Mouse (Mus musculus): ENCODE measurements around the gene H2al1m. TPM values are rescaled to one million over a fixed set of nuclear protein-coding genes. Genes with fewer than 3 reads are reported as not detected.
"Not testable (repeated sequence)": the region's sequence is repeated elsewhere in the genome, so short reads cannot be mapped to it uniquely, and the experiment has no call there.

Gene H2al1m
- 0.31 TPM in 1 of 2 replicates, not detected in the other for polyA plus RNA-seq (2015; fragmentation: Nextera tagmentation; extraction: Ambion mirVana)

GRCm38 (mm10) chrX:9283464-9283863, at the start of gene H2al1m:
Gene H2al1m (plus strand): TSS chrX:9283764.
- H3K4me1 ChIP-seq (replicated peaks); H3K4me3 ChIP-seq; H3K9me3 ChIP-seq; H3K9ac ChIP-seq; ATAC-seq (ENCODE audit: low FRiP score, low read depth); H3K36me3 ChIP-seq; H3K27ac ChIP-seq (replicated peaks); H3K4me2 ChIP-seq; H3K27me3 ChIP-seq: not testable (repeated sequence)
- no CpG with 5 or more reads among the region's 1 CpGs for WGBS

GRCm38 (mm10) chrX:9240737-9241591, 42.6 kb upstream of the H2al1m start:
- H3K9me3 ChIP-seq = no peaks in the 10 kb centered on the region
- 67% methylated on average over 5 of the region's 5 CpGs for WGBS
- H3K36me3 ChIP-seq = no peaks in the 10 kb centered on the region
- no peak for ATAC-seq (ENCODE audit: low FRiP score, low read depth)
- H3K27me3 ChIP-seq = no peaks in the 10 kb centered on the region
- no peak overlapping the region for H3K27ac ChIP-seq (replicated peaks)
- H3K4me1 ChIP-seq (replicated peaks) = no peaks in the 10 kb centered on the region
- no peak overlapping the region for H3K4me3 ChIP-seq
- no peak overlapping the region for H3K4me2 ChIP-seq
- no peak overlapping the region for H3K9ac ChIP-seq

GRCm38 (mm10) chrX:9243381-9243864, 40.1 kb upstream of the H2al1m start:
- Histone ChIP-seq H3K9ac (no peak overlapping the region), H3K4me1 (replicated peaks) (no peaks in the 10 kb centered on the region), H3K27me3 (no peaks in the 10 kb centered on the region), H3K4me2 (no peak overlapping the region), H3K36me3 (no peaks in the 10 kb centered on the region), H3K27ac (replicated peaks) (no peak overlapping the region), H3K4me3 (no peak overlapping the region), H3K9me3 (no peaks in the 10 kb centered on the region)
- 50% methylated on average over 8 of the region's 8 CpGs for WGBS
- ATAC-seq (ENCODE audit: low FRiP score, low read depth) = peak; percentile 59

GRCm38 (mm10) chrX:9244603-9245336, 38.8 kb upstream of the H2al1m start:
- Histone ChIP-seq H3K9me3 (no peaks in the 10 kb centered on the region), H3K9ac (no peak overlapping the region), H3K27ac (replicated peaks) (no peak overlapping the region), H3K4me2 (no peak overlapping the region), H3K4me3 (no peak overlapping the region), H3K4me1 (replicated peaks) (no peaks in the 10 kb centered on the region), H3K36me3 (no peaks in the 10 kb centered on the region), H3K27me3 (no peaks in the 10 kb centered on the region)
- 63% methylated on average over 12 of the region's 12 CpGs for WGBS
- peak; percentile 44; the same call in 1 of the 2 replicates for ATAC-seq (ENCODE audit: low FRiP score, low read depth)

- Histone ChIP-seq H3K27me3 (no peaks in the 10 kb centered on the region), H3K27ac (replicated peaks) (no peak overlapping the region), H3K9ac (no peak overlapping the region), H3K4me2 (no peak overlapping the region), H3K36me3 (no peaks in the 10 kb centered on the region), H3K4me1 (replicated peaks) (no peaks in the 10 kb centered on the region), H3K9me3 (no peaks in the 10 kb centered on the region), H3K4me3 (no peak overlapping the region)
- ATAC-seq (ENCODE audit: low FRiP score, low read depth) = no peak
- WGBS = 37% methylated on average over 5 of the region's 5 CpGs
Measured at GRCm38 (mm10) chrX:9248911-9249310, 34.7 kb upstream of the H2al1m start.

- no peaks in the 10 kb centered on the region for H3K4me1 ChIP-seq (replicated peaks)
- H3K4me3 ChIP-seq = no peak overlapping the region
- no peaks in the 10 kb centered on the region for H3K27me3 ChIP-seq
- H3K9ac ChIP-seq = no peak overlapping the region
- no peaks in the 10 kb centered on the region for H3K9me3 ChIP-seq
- ATAC-seq (ENCODE audit: low FRiP score, low read depth) = no peak
- H3K27ac ChIP-seq (replicated peaks) = no peak overlapping the region
- H3K4me2 ChIP-seq = no peak overlapping the region
- 81% methylated on average over 10 of the region's 10 CpGs for WGBS
- H3K36me3 ChIP-seq = no peaks in the 10 kb centered on the region
Measured at GRCm38 (mm10) chrX:9253990-9254389, 29.6 kb upstream of the H2al1m start.

GRCm38 (mm10) chrX:9254901-9255300, 28.7 kb upstream of the H2al1m start:
- 95% methylated on average over 3 of the region's 3 CpGs for WGBS
- Histone ChIP-seq H3K9me3 (no peaks in the 10 kb centered on the region), H3K36me3 (no peaks in the 10 kb centered on the region), H3K27ac (replicated peaks) (no peak overlapping the region), H3K4me1 (replicated peaks) (no peaks in the 10 kb centered on the region), H3K4me2 (no peak overlapping the region), H3K27me3 (no peaks in the 10 kb centered on the region), H3K4me3 (no peak overlapping the region), H3K9ac (no peak overlapping the region)
- no peak for ATAC-seq (ENCODE audit: low FRiP score, low read depth)

- WGBS = 82% methylated on average over 5 of the region's 5 CpGs
- Histone ChIP-seq H3K4me3 (no peak within 1 kb of the TSS), H3K9ac (no peak within 1 kb of the TSS), H3K27me3 (no peaks in the 10 kb centered on the region), H3K27ac (replicated peaks) (no peak within 1 kb of the TSS), H3K4me2 (no peak within 1 kb of the TSS), H3K9me3 (no peaks in the 10 kb centered on the region), H3K4me1 (replicated peaks) (no peaks in the 10 kb centered on the region), H3K36me3 (no peaks in the 10 kb centered on the region)
- no peak for ATAC-seq (ENCODE audit: low FRiP score, low read depth)
Measured at GRCm38 (mm10) chrX:9256766-9257165, 26.8 kb upstream of the H2al1m start, which contains the start of gene Gm14862. Gene Gm14862 (minus strand): TSS chrX:9256899.

GRCm38 (mm10) chrX:9257831-9258230, 25.7 kb upstream of the H2al1m start:
- no peak overlapping the region for H3K9ac ChIP-seq
- H3K27me3 ChIP-seq = no peaks in the 10 kb centered on the region
- no peaks in the 10 kb centered on the region for H3K36me3 ChIP-seq
- no peaks in the 10 kb centered on the region for H3K4me1 ChIP-seq (replicated peaks)
- H3K27ac ChIP-seq (replicated peaks) = no peak overlapping the region
- no peaks in the 10 kb centered on the region for H3K9me3 ChIP-seq
- WGBS = 96% methylated on average over 7 of the region's 7 CpGs
- H3K4me2 ChIP-seq = no peak overlapping the region
- H3K4me3 ChIP-seq = no peak overlapping the region
- ATAC-seq (ENCODE audit: low FRiP score, low read depth) = no peak

- no peaks in the 10 kb centered on the region for H3K27me3 ChIP-seq
- no peak for ATAC-seq (ENCODE audit: low FRiP score, low read depth)
- H3K27ac ChIP-seq (replicated peaks) = no peak overlapping the region
- no peaks in the 10 kb centered on the region for H3K4me1 ChIP-seq (replicated peaks)
- no peak overlapping the region for H3K4me3 ChIP-seq
- H3K36me3 ChIP-seq = no peaks in the 10 kb centered on the region
- no peaks in the 10 kb centered on the region for H3K9me3 ChIP-seq
- H3K4me2 ChIP-seq = no peak overlapping the region
- 78% methylated on average over 1 of the region's 1 CpGs for WGBS
- no peak overlapping the region for H3K9ac ChIP-seq
Measured at GRCm38 (mm10) chrX:9259267-9259666, 24.3 kb upstream of the H2al1m start.

GRCm38 (mm10) chrX:9271112-9271511, 12.5 kb upstream of the H2al1m start:
- Histone ChIP-seq H3K9me3 (no peaks in the 10 kb centered on the region), H3K4me2 (no peak overlapping the region), H3K36me3 (no peaks in the 10 kb centered on the region), H3K27ac (replicated peaks) (no peak overlapping the region), H3K4me1 (replicated peaks) (no peaks in the 10 kb centered on the region), H3K27me3 (no peaks in the 10 kb centered on the region), H3K4me3 (no peak overlapping the region), H3K9ac (no peak overlapping the region)
- WGBS = 70% methylated on average over 3 of the region's 3 CpGs
- no peak for ATAC-seq (ENCODE audit: low FRiP score, low read depth)

GRCm38 (mm10) chrX:9271947-9272459, 11.6 kb upstream of the H2al1m start:
- no peaks in the 10 kb centered on the region for H3K4me1 ChIP-seq (replicated peaks)
- peak overlapping the region; percentile 61 for H3K4me3 ChIP-seq
- peak; percentile 24; the same call in 1 of the 2 replicates for ATAC-seq (ENCODE audit: low FRiP score, low read depth)
- H3K36me3 ChIP-seq = no peaks in the 10 kb centered on the region
- WGBS = 22% methylated on average over 8 of the region's 8 CpGs
- no peak overlapping the region for H3K9ac ChIP-seq
- no peaks in the 10 kb centered on the region for H3K9me3 ChIP-seq
- H3K27ac ChIP-seq (replicated peaks) = peak overlapping the region; percentile 71; the same call in 1 of the 2 replicates
- H3K4me2 ChIP-seq = peak overlapping the region; percentile 56
- H3K27me3 ChIP-seq = no peaks in the 10 kb centered on the region
